Mouse (Mus musculus) naive thymus-derived CD4-positive, alpha-beta T cell, adult 5 months (primary cell): Measurements from ENCODE around the gene Ppm1e. TPM values are rescaled to one million over a fixed set of nuclear protein-coding genes. Genes with fewer than 3 reads are reported as not detected.

Experiments used
- polyA plus RNA-seq: library from polyadenylated mRNA; unstranded; fragments of 100-300 nt; shearing (Covaris generic); gene quantifications from one replicate; pipeline ENCODE4 v1.2.1, GENCODE M21; 2017

Ppm1e gene
- polyA plus RNA-seq, result not detected

GRCm38 (mm10) chr11:87358331-87359261 is at the start of gene Ppm1e:
Gene Ppm1e (minus strand): TSS chr11:87359023.

GRCm38 (mm10) chr11:87404876-87405275 is 46.1 kb upstream of the Ppm1e start, which contains the start of the genes Rad51c and Tex14:
Gene Rad51c (minus strand): TSS chr11:87404954.
Gene Tex14 (plus strand): TSS chr11:87405065.

Other genes starting within 250 kb of the Ppm1e start
- gene Ska2, start 249.8 kb downstream of the Ppm1e start, polyA plus RNA-seq, result 4.3 TPM
- 10.5 TPM for gene Trim37, start 231.9 kb downstream of the Ppm1e start, polyA plus RNA-seq
- 0.78 TPM for gene Rad51c, start 45.9 kb upstream of the Ppm1e start, polyA plus RNA-seq
- gene Tex14, start 46.0 kb upstream of the Ppm1e start, polyA plus RNA-seq, result 0.22 TPM
- not detected for gene Gm11492, start 207.6 kb upstream of the Ppm1e start, polyA plus RNA-seq
- 1.8 TPM for gene Sept4, start 209.9 kb upstream of the Ppm1e start, polyA plus RNA-seq
- 25.7 TPM for gene Mtmr4, start 233.1 kb upstream of the Ppm1e start, polyA plus RNA-seq